Mouse (Mus musculus): ENCODE measurements around the gene Tom1. TPM values are rescaled to one million over a fixed set of nuclear protein-coding genes. Genes with fewer than 3 reads are reported as not detected.

Tom1 gene
- polyA plus RNA-seq (2015; fragmentation: Nextera tagmentation; extraction: Ambion mirVana), result 31.2 and 37.7 TPM in 2 replicates

- peaks cover 11% of the 10 kb centered on the region; the same call in 1 of the 2 replicates for H3K36me3 ChIP-seq (ENCODE audit: control insufficient read depth, insufficient read depth, low read length)
- H3K4me3 ChIP-seq (ENCODE audit: low read depth, low read length), result peak within 1 kb of the TSS; percentile 71
- peak within 1 kb of the TSS; percentile 85 for H3K27ac ChIP-seq (ENCODE audit: low read length)
- peak within 1 kb of the TSS; percentile 72 for H3K9ac ChIP-seq (ENCODE audit: low read depth, low read length)
- under 1% methylated on average over 57 of the region's 62 CpGs for WGBS
- H3K27me3 ChIP-seq (ENCODE audit: control insufficient read depth, insufficient read depth, low read depth, low read length), result no peaks in the 10 kb centered on the region
- ATAC-seq, result peak; percentile 100
- no peaks in the 10 kb centered on the region for H3K9me3 ChIP-seq (replicated peaks; ENCODE audit: control insufficient read depth, low read length, poor library complexity, severe bottlenecking)
- H3K4me2 ChIP-seq (ENCODE audit: low read length), result peak within 1 kb of the TSS; percentile 94
- peaks cover 12% of the 10 kb centered on the region; the same call in 1 of the 2 replicates for H3K4me1 ChIP-seq (ENCODE audit: control insufficient read depth, insufficient read depth, low read length)
Measured at GRCm38 (mm10) chr8:75033511-75034243, at the start of gene Tom1. Tom1 (plus strand) TSS chr8:75033705.

GRCm38 (mm10) chr8:74987436-74987835 lies 46.1 kb upstream of the Tom1 start:
- H3K9me3 ChIP-seq (replicated peaks; ENCODE audit: control insufficient read depth, low read length, poor library complexity, severe bottlenecking), result no peaks in the 10 kb centered on the region
- 78% methylated on average over 5 of the region's 5 CpGs for WGBS
- no peak overlapping the region for H3K27ac ChIP-seq (ENCODE audit: low read length)

DNA sequence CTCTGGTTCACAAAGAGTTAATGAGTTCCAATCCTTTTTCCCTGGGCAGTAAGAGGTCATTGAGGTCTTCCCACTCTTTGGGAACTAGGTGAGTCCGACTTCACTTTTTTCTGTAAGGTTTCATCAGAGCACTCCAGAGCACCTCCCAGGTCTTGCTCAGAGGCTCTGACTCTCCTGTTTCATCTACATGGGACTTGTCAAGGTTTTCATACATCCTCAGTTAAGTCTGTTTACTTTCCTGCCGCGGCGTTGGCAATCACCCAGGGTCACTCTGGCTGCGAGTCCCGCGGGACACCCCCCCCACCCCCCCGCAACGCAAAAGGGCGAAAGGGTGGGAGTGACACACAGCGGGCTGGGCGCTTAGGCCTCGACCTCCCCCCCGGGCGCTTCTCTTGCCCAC lies 43.5 kb upstream of the Tom1 start:
- no peak overlapping the region for H3K9ac ChIP-seq (ENCODE audit: low read depth, low read length)
- H3K27ac ChIP-seq (ENCODE audit: low read length), result no peak overlapping the region
- H3K4me3 ChIP-seq (ENCODE audit: low read depth, low read length), result no peak overlapping the region
- H3K9me3 ChIP-seq (replicated peaks; ENCODE audit: control insufficient read depth, low read length, poor library complexity, severe bottlenecking), result no peaks in the 10 kb centered on the region
- no peaks in the 10 kb centered on the region for H3K36me3 ChIP-seq (ENCODE audit: control insufficient read depth, insufficient read depth, low read length)
- no peak overlapping the region for H3K4me2 ChIP-seq (ENCODE audit: low read length)
- no peak for ATAC-seq
- H3K27me3 ChIP-seq (ENCODE audit: control insufficient read depth, insufficient read depth, low read depth, low read length), result no peaks in the 10 kb centered on the region; the same call in 1 of the 2 replicates
- peaks cover 12% of the 10 kb centered on the region for H3K4me1 ChIP-seq (ENCODE audit: control insufficient read depth, insufficient read depth, low read length)
- WGBS, result 22% methylated on average over 15 of the region's 15 CpGs

More at GRCm38 (mm10) chr8:74987436-74987835, 46.1 kb upstream of the Tom1 start:
- ATAC-seq, result no peak
- Histone ChIP-seq H3K4me2 (ENCODE audit: low read length) (no peak overlapping the region), H3K4me1 (ENCODE audit: control insufficient read depth, insufficient read depth, low read length) (no peaks in the 10 kb centered on the region), H3K27me3 (ENCODE audit: control insufficient read depth, insufficient read depth, low read depth, low read length) (no peaks in the 10 kb centered on the region; the same call in 1 of the 2 replicates), H3K9ac (ENCODE audit: low read depth, low read length) (no peak overlapping the region), H3K36me3 (ENCODE audit: control insufficient read depth, insufficient read depth, low read length) (no peaks in the 10 kb centered on the region), H3K4me3 (ENCODE audit: low read depth, low read length) (no peak overlapping the region)

DNA sequence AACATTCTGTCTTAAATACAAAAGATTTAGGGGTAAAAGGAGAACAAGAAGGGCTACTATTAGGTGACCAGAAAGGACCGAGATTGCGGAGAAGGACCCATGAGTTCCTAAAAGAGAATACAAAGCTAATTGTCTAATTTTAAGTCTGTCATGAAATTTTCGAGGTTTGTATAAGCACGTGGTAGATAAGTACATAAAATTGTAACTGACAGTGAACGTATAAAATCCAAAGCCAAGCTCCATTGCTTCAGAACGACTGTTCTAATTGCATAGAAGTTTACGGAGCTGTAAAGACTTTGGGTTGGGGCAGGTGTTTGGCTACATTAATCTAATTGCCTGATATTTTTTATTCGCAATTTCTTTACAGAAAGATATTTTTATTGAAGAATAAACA lies 40.4 kb upstream of the Tom1 start, which contains the start of gene Hmgxb4:
Gene Hmgxb4, plus strand, starts transcription at position 276 of the 394 bp plus-strand sequence.
- H3K9ac ChIP-seq (ENCODE audit: low read depth, low read length), result peak within 1 kb of the TSS; percentile 99
- no peaks in the 10 kb centered on the region for H3K9me3 ChIP-seq (replicated peaks; ENCODE audit: control insufficient read depth, low read length, poor library complexity, severe bottlenecking)
- H3K4me1 ChIP-seq (ENCODE audit: control insufficient read depth, insufficient read depth, low read length), result peaks cover 16% of the 10 kb centered on the region
- no peaks in the 10 kb centered on the region; the same call in 1 of the 2 replicates for H3K27me3 ChIP-seq (ENCODE audit: control insufficient read depth, insufficient read depth, low read depth, low read length)
- H3K4me3 ChIP-seq (ENCODE audit: low read depth, low read length), result peak within 1 kb of the TSS; percentile 93
- H3K27ac ChIP-seq (ENCODE audit: low read length), result peak within 1 kb of the TSS; percentile 98
- no peaks in the 10 kb centered on the region for H3K36me3 ChIP-seq (ENCODE audit: control insufficient read depth, insufficient read depth, low read length)
- H3K4me2 ChIP-seq (ENCODE audit: low read length), result peak within 1 kb of the TSS; percentile 65
- WGBS, result 11% methylated on average over 8 of the region's 8 CpGs
- peak; percentile 12; the same call in 1 of the 2 replicates for ATAC-seq

GRCm38 (mm10) chr8:74993475-74994451 lies 39.7 kb upstream of the Tom1 start:
- Histone ChIP-seq H3K4me1 (ENCODE audit: control insufficient read depth, insufficient read depth, low read length) (peaks cover 16% of the 10 kb centered on the region), H3K9ac (ENCODE audit: low read depth, low read length) (peak overlapping the region; percentile 99), H3K4me2 (ENCODE audit: low read length) (peak overlapping the region; percentile 65), H3K27me3 (ENCODE audit: control insufficient read depth, insufficient read depth, low read depth, low read length) (no peaks in the 10 kb centered on the region; the same call in 1 of the 2 replicates), H3K9me3 (replicated peaks; ENCODE audit: control insufficient read depth, low read length, poor library complexity, severe bottlenecking) (no peaks in the 10 kb centered on the region), H3K36me3 (ENCODE audit: control insufficient read depth, insufficient read depth, low read length) (no peaks in the 10 kb centered on the region), H3K4me3 (ENCODE audit: low read depth, low read length) (peak overlapping the region; percentile 93), H3K27ac (ENCODE audit: low read length) (peak overlapping the region; percentile 98)
- ATAC-seq, result peak; percentile 98
- WGBS, result 1% methylated on average over 82 of the region's 111 CpGs

- no peaks in the 10 kb centered on the region for H3K9me3 ChIP-seq (replicated peaks; ENCODE audit: control insufficient read depth, low read length, poor library complexity, severe bottlenecking)
- peak; percentile 4; the same call in 1 of the 2 replicates for ATAC-seq
- H3K27ac ChIP-seq (ENCODE audit: low read length), result peak overlapping the region; percentile 98
- H3K36me3 ChIP-seq (ENCODE audit: control insufficient read depth, insufficient read depth, low read length), result peaks cover 6% of the 10 kb centered on the region
- H3K4me2 ChIP-seq (ENCODE audit: low read length), result peak overlapping the region; percentile 60
- H3K4me1 ChIP-seq (ENCODE audit: control insufficient read depth, insufficient read depth, low read length), result peaks cover 16% of the 10 kb centered on the region
- H3K4me3 ChIP-seq (ENCODE audit: low read depth, low read length), result peak overlapping the region; percentile 93
- WGBS, result 6% methylated on average over 7 of the region's 7 CpGs
- peak overlapping the region; percentile 99 for H3K9ac ChIP-seq (ENCODE audit: low read depth, low read length)
- no peaks in the 10 kb centered on the region; the same call in 1 of the 2 replicates for H3K27me3 ChIP-seq (ENCODE audit: control insufficient read depth, insufficient read depth, low read depth, low read length)
Measured at GRCm38 (mm10) chr8:74994540-74994939, 39.0 kb upstream of the Tom1 start.

DNA sequence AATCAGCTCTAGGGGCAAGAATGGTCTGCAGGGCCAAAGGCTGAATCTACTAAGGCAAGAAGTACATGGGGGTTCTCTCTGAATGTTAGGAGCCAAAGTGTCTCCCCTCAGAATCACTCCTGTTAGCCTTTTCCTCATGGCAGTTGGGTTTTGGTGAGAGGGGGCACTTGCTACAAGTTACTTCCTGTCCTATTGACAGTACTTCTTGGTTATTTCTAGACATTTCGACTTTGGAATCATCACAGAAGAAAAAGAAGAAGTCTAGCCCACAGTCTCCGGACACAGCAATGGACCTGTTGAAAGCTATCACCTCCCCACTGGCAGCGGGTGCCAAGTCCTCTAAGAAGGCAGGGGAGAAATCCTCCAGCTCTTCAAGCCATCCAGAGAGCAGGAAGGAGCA lies 33.1 kb upstream of the Tom1 start:
- Histone ChIP-seq H3K4me1 (ENCODE audit: control insufficient read depth, insufficient read depth, low read length) (0 out of 2 replicates have a peak, but pooled peaks cover 2% of the 10 kb centered on the region), H3K27me3 (ENCODE audit: control insufficient read depth, insufficient read depth, low read depth, low read length) (no peaks in the 10 kb centered on the region), H3K36me3 (ENCODE audit: control insufficient read depth, insufficient read depth, low read length) (peaks cover 39% of the 10 kb centered on the region), H3K4me3 (ENCODE audit: low read depth, low read length) (no peak overlapping the region), H3K27ac (ENCODE audit: low read length) (no peak overlapping the region), H3K4me2 (ENCODE audit: low read length) (no peak overlapping the region), H3K9me3 (replicated peaks; ENCODE audit: control insufficient read depth, low read length, poor library complexity, severe bottlenecking) (no peaks in the 10 kb centered on the region), H3K9ac (ENCODE audit: low read depth, low read length) (no peak overlapping the region)
- 95% methylated on average over 3 of the region's 3 CpGs for WGBS
- no peak for ATAC-seq

- Histone ChIP-seq H3K4me3 (ENCODE audit: low read depth, low read length) (no peak overlapping the region), H3K4me1 (ENCODE audit: control insufficient read depth, insufficient read depth, low read length) (no peaks in the 10 kb centered on the region), H3K9me3 (replicated peaks; ENCODE audit: control insufficient read depth, low read length, poor library complexity, severe bottlenecking) (no peaks in the 10 kb centered on the region), H3K9ac (ENCODE audit: low read depth, low read length) (no peak overlapping the region), H3K27ac (ENCODE audit: low read length) (no peak overlapping the region), H3K36me3 (ENCODE audit: control insufficient read depth, insufficient read depth, low read length) (peaks cover 18% of the 10 kb centered on the region), H3K4me2 (ENCODE audit: low read length) (no peak overlapping the region), H3K27me3 (ENCODE audit: control insufficient read depth, insufficient read depth, low read depth, low read length) (no peaks in the 10 kb centered on the region)
- ATAC-seq, result no peak
- 95% methylated on average over 2 of the region's 2 CpGs for WGBS
Measured at GRCm38 (mm10) chr8:75008826-75009225, 24.7 kb upstream of the Tom1 start.

Data from midbrain, embryonic 16.5 days (tissue).